Mouse (Mus musculus) retina, postnatal 1 day (tissue): ENCODE measurements around the gene Srsf7.
A peak's percentile ranks its signal among the peaks of the same experiment; 100 is the strongest.

Source experiments
- DNase-seq: peaks from one replicate; pipeline ENCODE4 v3.0.0-alpha.2; 2012

Srsf7 gene

GRCm38 (mm10) chr17:80152767-80153630, 54.1 kb downstream of the Srsf7 start:
- peak; percentile 16 for DNase-seq

- no peak for DNase-seq
Measured at GRCm38 (mm10) chr17:80151353-80151752, 55.8 kb downstream of the Srsf7 start.
